Mouse (Mus musculus): ENCODE measurements around the gene Bcdin3d. TPM values are rescaled to one million over a fixed set of nuclear protein-coding genes. Genes with fewer than 3 reads are reported as not detected.

Gene Bcdin3d
- total RNA-seq, 2 experiments from 2014 or later, result 7.8 to 8.0 TPM

DNA sequence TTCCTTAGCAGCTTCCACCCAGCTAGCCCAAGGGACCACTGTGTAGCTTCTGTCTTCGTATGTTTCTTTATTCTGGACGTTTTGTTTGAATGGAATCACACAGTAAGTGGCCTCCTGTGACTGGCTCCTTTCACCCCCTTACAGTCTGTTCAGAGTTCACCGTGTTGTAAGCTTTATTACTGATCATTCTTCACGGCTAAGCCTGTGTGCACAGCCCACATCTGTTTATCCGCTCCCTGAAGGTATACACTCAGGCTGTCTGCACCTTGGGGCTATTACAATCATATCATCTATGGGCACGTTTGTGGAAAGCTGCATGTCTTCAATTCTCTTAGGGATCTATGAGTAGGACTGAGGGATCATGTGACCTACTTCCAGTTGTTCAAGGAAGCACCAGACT lies 29.0 kb downstream of the Bcdin3d start:
- no peak for DNase-seq
- intact Hi-C loops (cut with DNase I), result no loop called here

- intact Hi-C loops (cut with DNase I), result no loop called here
- no peak for DNase-seq
Measured at GRCm38 (mm10) chr15:99442358-99442757, 32.2 kb downstream of the Bcdin3d start.

- intact Hi-C loops (cut with DNase I), result no loop called here
- peak; percentile 71 for DNase-seq
Measured at GRCm38 (mm10) chr15:99440816-99441457, 33.6 kb downstream of the Bcdin3d start.

GRCm38 (mm10) chr15:99440112-99440815 lies 34.3 kb downstream of the Bcdin3d start:
- DNase-seq, result peak; percentile 95
- intact Hi-C loops (cut with DNase I), result no loop called here

GRCm38 (mm10) chr15:99438966-99439698 lies 35.4 kb downstream of the Bcdin3d start:
- intact Hi-C loops (cut with DNase I), result no loop called here
- no peak for DNase-seq

- intact Hi-C loops (cut with DNase I), result no loop called here
- no peak for DNase-seq
Measured at GRCm38 (mm10) chr15:99433913-99434312, 40.6 kb downstream of the Bcdin3d start.

- intact Hi-C loops (cut with DNase I), result no loop called here
- DNase-seq, result no peak
Measured at GRCm38 (mm10) chr15:99433081-99433718, 41.3 kb downstream of the Bcdin3d start.

DNA sequence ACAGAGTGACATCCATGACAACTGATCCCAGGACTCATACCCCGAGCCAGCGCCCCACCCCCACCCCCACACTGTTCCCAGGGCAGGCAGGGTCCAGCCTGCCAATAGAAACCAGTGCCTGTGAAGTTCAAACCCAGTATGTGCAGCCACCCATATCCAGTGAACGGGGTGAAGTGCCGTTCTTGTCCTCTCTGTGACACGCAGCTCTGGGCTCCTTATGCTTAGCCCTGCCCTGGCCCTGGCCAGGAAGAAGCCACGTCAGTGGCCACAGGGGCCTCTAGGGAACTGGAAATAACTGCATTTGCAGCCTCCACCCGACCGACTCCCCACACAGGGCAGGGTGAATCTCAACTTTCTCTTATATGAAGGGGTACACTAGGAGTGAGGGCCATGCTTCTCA lies 42.6 kb downstream of the Bcdin3d start:
- intact Hi-C loops (cut with DNase I), result no loop called here
- DNase-seq, result no peak

DNA sequence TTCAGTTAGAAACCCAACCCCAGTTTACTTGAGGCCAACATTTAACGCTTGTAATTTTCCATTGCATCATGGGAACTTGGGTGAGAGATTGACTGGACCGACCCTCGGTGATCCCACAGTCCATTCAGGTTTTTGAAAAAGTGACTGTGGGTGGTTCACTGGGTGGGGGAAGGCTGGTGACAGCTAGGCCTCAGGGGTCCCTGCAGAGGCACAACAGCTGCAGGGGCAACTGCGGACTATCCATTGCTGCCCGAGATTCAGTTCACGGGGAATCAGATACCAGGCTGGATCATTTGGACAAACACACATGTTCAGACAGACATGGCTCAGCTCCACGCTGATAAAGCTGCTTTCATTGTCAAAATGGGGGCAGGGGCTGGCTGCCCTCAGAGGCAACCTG lies 43.0 kb downstream of the Bcdin3d start:
- no peak for DNase-seq
- intact Hi-C loops (cut with DNase I), result no loop called here

- DNase-seq, result no peak
- intact Hi-C loops (cut with DNase I), result no loop called here
Measured at GRCm38 (mm10) chr15:99431063-99431462, 43.5 kb downstream of the Bcdin3d start.

GRCm38 (mm10) chr15:99430394-99430793 lies 44.1 kb downstream of the Bcdin3d start:
- intact Hi-C loops (cut with DNase I), result no loop called here
- DNase-seq, result no peak

- DNase-seq, result no peak
- intact Hi-C loops (cut with DNase I), result no loop called here
Measured at GRCm38 (mm10) chr15:99423884-99424283, 50.6 kb downstream of the Bcdin3d start.

GRCm38 (mm10) chr15:99423131-99423530 lies 51.4 kb downstream of the Bcdin3d start:
- intact Hi-C loops (cut with DNase I), result no loop called here
- no peak for DNase-seq

- no peak for DNase-seq
- intact Hi-C loops (cut with DNase I), result no loop called here
Measured at GRCm38 (mm10) chr15:99422551-99422950, 52.0 kb downstream of the Bcdin3d start.

DNA sequence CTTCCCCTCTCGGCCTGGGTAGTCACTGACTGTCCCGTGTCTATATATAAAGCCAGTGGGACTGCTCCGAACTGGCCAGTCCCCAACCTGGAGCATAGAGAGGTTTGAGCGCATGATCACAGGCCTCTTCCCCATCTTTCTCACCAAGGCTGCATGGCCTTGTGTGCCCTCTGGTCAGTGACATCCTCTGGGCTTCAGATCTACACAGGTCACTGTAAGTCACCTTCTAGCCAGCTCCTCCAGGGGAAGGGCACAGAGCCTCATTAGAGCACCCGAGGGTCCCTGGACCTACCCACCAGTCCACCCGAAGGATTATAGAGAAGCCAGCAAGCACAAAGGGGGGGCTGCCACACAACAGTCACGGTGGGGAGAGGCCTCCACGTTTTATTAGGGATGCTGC lies 52.9 kb downstream of the Bcdin3d start:
- no peak for DNase-seq
- intact Hi-C loops (cut with DNase I), result no loop called here

GRCm38 (mm10) chr15:99421152-99421551 lies 53.4 kb downstream of the Bcdin3d start:
- DNase-seq, result no peak
- intact Hi-C loops (cut with DNase I), result no loop called here

DNA sequence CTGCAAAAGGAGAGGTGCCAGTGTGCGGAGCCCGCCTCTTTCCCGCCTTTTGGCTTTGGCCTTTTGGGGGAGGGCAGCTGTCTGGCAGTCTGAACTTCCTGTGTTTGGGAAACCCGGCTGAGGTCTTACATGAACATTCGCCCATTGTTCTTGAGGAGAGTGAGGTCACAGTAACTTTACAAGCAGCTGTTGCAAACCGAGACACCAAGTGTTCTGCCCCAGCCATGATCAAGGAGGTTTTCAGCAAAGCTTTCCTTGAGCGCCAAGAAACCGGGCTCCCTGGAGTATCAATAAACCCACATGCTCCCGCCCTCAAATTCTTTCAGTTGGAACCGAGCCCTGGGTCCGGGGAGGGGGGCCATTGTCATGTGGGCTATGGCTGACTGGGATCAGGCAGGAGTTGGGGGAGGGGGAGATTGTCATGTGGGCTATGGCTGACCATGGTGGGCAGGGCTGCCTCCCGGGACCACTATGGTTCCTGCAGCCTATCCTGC lies 54.0 kb downstream of the Bcdin3d start:
- peak; percentile 88 for DNase-seq
- intact Hi-C loops (cut with DNase I), result no loop called here

DNA sequence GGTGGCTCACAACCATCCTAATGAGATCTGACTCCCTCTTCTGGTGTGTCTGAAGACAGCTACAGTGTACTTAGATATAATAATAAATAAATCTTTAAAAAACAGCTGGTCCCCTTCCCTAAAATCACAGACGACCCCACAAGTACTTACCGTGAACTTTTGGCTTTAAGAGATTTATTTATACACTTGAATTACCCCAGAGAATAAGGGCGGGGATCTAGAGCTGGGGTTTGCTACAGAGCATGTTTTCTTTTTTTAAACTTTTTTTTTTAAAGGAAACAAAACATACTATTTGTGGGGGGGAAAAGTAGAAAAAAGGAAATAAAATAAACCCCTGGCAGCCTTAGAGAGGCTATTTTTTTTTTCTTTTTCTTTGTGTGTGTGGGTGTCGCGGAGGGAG lies 54.4 kb downstream of the Bcdin3d start:
- DNase-seq, result no peak
- intact Hi-C loops (cut with DNase I), result no loop called here

All from left cerebral cortex, postnatal 4 days (tissue).